Mouse (Mus musculus) ovary, adult 10 weeks (tissue): ENCODE results near the gene Pold4. TPM values are rescaled to one million over a fixed set of nuclear protein-coding genes. Genes with fewer than 3 reads are reported as not detected.

Source experiments
- polyA plus RNA-seq: library from polyadenylated mRNA; stranded (reverse); fragments of 350-450 nt; fragmentation: Illumina TruSeq; extraction: RNeasy Lipid Tissue Mini Kit (QIAGEN cat#74804); gene quantifications from one replicate; pipeline ENCODE4 v1.2.3, GENCODE M21; 2014

The Pold4 gene
- not detected for polyA plus RNA-seq

GRCm38 (mm10) chr19:4231253-4232185 lies at the start of gene Pold4:
Gene Pold4, plus strand, starts transcription at chr19:4231899.

DNA sequence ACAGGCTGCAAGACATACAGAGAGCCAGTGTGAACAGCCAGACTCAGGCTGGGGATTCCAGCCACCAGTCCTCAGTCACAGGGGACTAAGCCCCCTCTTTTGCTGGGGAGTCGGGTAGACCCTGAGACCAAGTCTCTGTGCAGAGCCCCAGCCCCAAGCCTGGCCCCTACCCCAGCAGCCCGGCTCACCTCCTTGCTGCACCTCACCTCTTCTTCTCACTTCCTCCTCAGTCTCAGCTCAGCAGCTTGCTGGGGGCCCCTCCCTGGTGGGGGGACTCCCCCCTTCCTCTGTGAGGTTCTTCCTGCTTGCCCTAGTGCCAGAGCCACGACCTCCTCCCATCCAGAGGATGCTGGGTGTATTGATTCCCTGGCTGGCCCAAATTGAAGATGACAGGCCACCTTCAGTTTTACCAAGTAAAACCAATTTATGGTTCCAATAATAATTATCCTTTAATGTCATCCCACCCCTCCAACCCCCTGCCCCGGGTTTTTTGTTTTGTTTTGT lies 40.8 kb upstream of the Pold4 start, which contains the start of gene Tbc1d10c:
Gene Tbc1d10c, minus strand, starts transcription at position 454 of the 504 bp plus-strand sequence.

GRCm38 (mm10) chr19:4191528-4192250 lies 40.0 kb upstream of the Pold4 start, which contains the start of gene Ppp1ca:
Gene Ppp1ca, plus strand, starts transcription at chr19:4192065.

DNA sequence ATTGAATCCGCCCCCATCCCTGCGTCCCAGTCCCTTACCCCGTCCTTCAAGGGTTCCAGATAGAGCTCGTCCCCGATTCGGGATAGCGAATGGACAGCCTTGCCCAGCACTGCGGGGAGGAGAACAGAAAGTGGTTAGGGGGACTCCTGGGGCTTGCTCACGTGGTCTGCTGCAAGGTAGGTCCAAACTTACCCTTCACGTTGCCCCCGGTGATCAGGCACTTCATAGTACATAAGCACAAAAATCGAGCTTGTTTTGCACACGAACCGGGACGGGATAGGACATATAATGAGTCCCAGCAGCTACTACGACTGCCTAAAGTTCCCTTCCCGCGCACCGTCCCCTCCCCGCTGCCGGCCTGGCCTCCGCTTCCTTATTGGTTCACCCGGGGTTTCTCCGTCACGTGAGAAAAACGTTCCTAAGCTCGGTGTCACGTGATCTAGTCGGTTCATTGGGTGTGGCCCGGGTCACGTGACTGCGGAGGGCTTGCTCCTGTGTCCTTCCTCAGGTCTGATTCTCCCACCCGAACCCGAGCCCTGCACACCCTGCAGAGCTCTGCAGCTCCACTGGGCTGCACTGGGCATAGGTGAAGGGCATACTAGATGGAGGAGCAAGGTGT lies 30.3 kb upstream of the Pold4 start, which contains the start of gene Rad9a:
Gene Rad9a, minus strand, starts transcription at position 372 of the 619 bp plus-strand sequence.

GRCm38 (mm10) chr19:4214071-4214770 lies 17.5 kb upstream of the Pold4 start, which contains the start of the genes Clcf1 and AC109138.7:
Gene Clcf1, plus strand, starts transcription at chr19:4214238.
Gene AC109138.7, plus strand, starts transcription at chr19:4214357.

GRCm38 (mm10) chr19:4268566-4269361 lies 37.1 kb downstream of the Pold4 start, which contains the start of gene Ssh3:
Gene Ssh3, minus strand, starts transcription at chr19:4269180.

GRCm38 (mm10) chr19:4282898-4283553 lies 51.3 kb downstream of the Pold4 start, which contains the start of gene Ankrd13d:
Gene Ankrd13d, minus strand, starts transcription at chr19:4283137.

Other genes starting within 250 kb of the Pold4 start
- 1.3 TPM for gene Acy3, start 245.3 kb upstream of the Pold4 start, polyA plus RNA-seq
- gene Tbx10, start 239.1 kb upstream of the Pold4 start, polyA plus RNA-seq, result not detected
- not detected for gene Nudt8, start 231.3 kb upstream of the Pold4 start, polyA plus RNA-seq
- not detected for gene Gm49405, start 231.3 kb upstream of the Pold4 start, polyA plus RNA-seq
- gene Doc2g, start 228.6 kb upstream of the Pold4 start, polyA plus RNA-seq, result not detected
- 2.2 TPM for gene Ndufv1, start 219.1 kb upstream of the Pold4 start, polyA plus RNA-seq
- gene Gstp1, start 193.9 kb upstream of the Pold4 start, polyA plus RNA-seq, result 13.3 TPM
- gene Gstp2, start 185.9 kb upstream of the Pold4 start, polyA plus RNA-seq, result 5.3 TPM
- gene Gstp3, start 172.3 kb upstream of the Pold4 start, polyA plus RNA-seq, result not detected
- not detected for gene Cabp2, start 150.3 kb upstream of the Pold4 start, polyA plus RNA-seq
- gene Cdk2ap2, start 134.7 kb upstream of the Pold4 start, polyA plus RNA-seq, result not detected
- gene Pitpnm1, start 131.9 kb upstream of the Pold4 start, polyA plus RNA-seq, result 0.37 TPM
- 1.00 TPM for gene Aip, start 106.0 kb upstream of the Pold4 start, polyA plus RNA-seq
- gene Gpr152, start 92.1 kb upstream of the Pold4 start, polyA plus RNA-seq, result not detected
- not detected for gene Cabp4, start 87.9 kb upstream of the Pold4 start, polyA plus RNA-seq
- gene Coro1b, start 83.3 kb upstream of the Pold4 start, polyA plus RNA-seq, result 12.7 TPM
- gene Ptprcap, start 78.3 kb upstream of the Pold4 start, polyA plus RNA-seq, result 1.6 TPM
- gene Rps6kb2, start 68.5 kb upstream of the Pold4 start, polyA plus RNA-seq, result 1.2 TPM
- gene Carns1, start 56.4 kb upstream of the Pold4 start, polyA plus RNA-seq, result 1.00 TPM
- gene Tbc1d10c, start 40.6 kb upstream of the Pold4 start, polyA plus RNA-seq, result not detected
- gene Ppp1ca, start 39.8 kb upstream of the Pold4 start, polyA plus RNA-seq, result 102 TPM
- 3.0 TPM for gene Rad9a, start 30.2 kb upstream of the Pold4 start, polyA plus RNA-seq
- 0.26 TPM for gene Clcf1, start 17.7 kb upstream of the Pold4 start, polyA plus RNA-seq
- gene AC109138.7, start 17.5 kb upstream of the Pold4 start, polyA plus RNA-seq, result not detected
- gene Ssh3, start 37.3 kb downstream of the Pold4 start, polyA plus RNA-seq, result 1.9 TPM
- gene Ankrd13d, start 51.2 kb downstream of the Pold4 start, polyA plus RNA-seq, result not detected
- 19.6 TPM for gene Grk2, start 74.3 kb downstream of the Pold4 start, polyA plus RNA-seq
- gene Kdm2a, start 166.4 kb downstream of the Pold4 start, polyA plus RNA-seq, result 79.9 TPM
- gene Rhod, start 207.5 kb downstream of the Pold4 start, polyA plus RNA-seq, result 1.00 TPM
- gene Syt12, start 245.5 kb downstream of the Pold4 start, polyA plus RNA-seq, result 0.17 TPM